Mouse (Mus musculus): ENCODE measurements around the gene Ctsd. TPM values are rescaled to one million over a fixed set of nuclear protein-coding genes. Genes with fewer than 3 reads are reported as not detected.
A peak's percentile ranks its signal among the peaks of the same experiment; 100 is the strongest.

The Ctsd gene
- 135 and 142 TPM in 2 replicates for polyA plus RNA-seq (2016; fragmentation: Nextera tagmentation; extraction: Ambion mirVana)

DNA sequence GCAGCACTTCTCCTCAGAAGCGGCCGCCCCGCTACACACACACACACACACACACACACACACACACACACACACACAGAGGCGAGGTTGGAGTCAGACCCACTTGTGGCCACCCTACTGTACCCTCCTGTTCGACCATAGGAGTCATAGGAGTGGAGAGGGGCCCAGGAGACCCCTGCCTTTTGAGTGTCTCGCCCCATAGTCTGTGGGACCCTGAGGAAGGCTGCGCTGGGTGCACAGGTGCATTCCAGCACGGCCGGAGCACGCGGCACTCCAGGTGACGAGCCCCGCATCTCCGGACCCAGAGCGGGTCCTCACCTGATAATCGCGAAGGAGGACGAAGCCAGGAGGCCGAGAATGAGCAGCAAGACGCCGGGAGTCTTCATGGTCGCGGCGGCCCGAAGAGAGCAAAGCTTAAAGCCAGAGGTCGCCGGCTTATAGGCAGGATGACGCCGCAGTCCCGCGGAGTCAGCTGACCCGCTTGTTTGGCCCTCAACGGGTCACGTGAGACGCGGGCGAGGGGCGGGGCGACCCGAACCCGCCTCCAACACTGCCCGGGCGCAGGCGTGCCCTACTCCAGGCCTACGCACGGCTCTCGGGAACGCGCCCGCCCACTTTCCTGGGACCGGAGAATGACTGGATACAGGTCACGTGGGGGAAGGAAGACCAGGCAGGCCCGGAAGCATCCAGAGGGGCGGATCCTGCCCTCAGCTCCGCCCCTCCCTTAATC lies at the start of gene Ctsd:
Ctsd (minus strand) TSS at position 620 of the 730 bp plus-strand sequence.
- peaks cover 33% of the 10 kb centered on the region for H3K36me3 ChIP-seq (replicated peaks)
- H3K9me3 ChIP-seq = no peaks in the 10 kb centered on the region
- WGBS = under 1% methylated on average over 55 of the region's 55 CpGs
- DNase-seq (ENCODE audit: extremely low spot score, low spot score) = peak; percentile 98
- peaks cover 33% of the 10 kb centered on the region for H3K4me1 ChIP-seq
- peak within 1 kb of the TSS; percentile 82 for H3K4me3 ChIP-seq
- H3K27me3 ChIP-seq (ENCODE audit: poor library complexity, severe bottlenecking) = no peaks in the 10 kb centered on the region
- peak within 1 kb of the TSS; percentile 88 for H3K27ac ChIP-seq

DNA sequence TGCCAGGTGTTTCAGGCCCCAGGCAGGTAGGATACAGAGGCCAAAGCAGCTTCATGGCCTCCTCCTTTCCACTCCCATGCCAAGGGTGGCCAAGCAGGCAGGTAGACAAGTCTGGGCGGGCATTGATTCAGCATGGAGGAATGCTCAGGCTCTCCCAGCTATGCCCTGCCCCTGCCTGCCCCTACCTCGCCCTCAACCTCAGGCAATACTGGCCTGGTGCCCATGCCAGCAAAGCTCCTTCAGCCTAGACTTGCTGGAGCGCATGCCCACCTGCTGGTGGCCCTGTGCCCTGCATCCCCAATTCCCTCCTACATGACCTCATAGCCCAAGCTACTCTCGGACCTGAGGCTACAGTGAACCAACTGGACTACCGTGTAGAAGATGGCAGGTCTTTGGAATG lies 49.5 kb upstream of the Ctsd start:
- no peaks in the 10 kb centered on the region for H3K9me3 ChIP-seq
- peaks cover 24% of the 10 kb centered on the region for H3K4me1 ChIP-seq
- peaks cover 12% of the 10 kb centered on the region for H3K27me3 ChIP-seq (ENCODE audit: poor library complexity, severe bottlenecking)
- no peaks in the 10 kb centered on the region for H3K36me3 ChIP-seq (replicated peaks)
- 77% methylated on average over 5 of the region's 5 CpGs for WGBS
- DNase-seq (ENCODE audit: extremely low spot score, low spot score) = no peak
- no peak overlapping the region for H3K4me3 ChIP-seq
- H3K27ac ChIP-seq = no peak overlapping the region

DNA sequence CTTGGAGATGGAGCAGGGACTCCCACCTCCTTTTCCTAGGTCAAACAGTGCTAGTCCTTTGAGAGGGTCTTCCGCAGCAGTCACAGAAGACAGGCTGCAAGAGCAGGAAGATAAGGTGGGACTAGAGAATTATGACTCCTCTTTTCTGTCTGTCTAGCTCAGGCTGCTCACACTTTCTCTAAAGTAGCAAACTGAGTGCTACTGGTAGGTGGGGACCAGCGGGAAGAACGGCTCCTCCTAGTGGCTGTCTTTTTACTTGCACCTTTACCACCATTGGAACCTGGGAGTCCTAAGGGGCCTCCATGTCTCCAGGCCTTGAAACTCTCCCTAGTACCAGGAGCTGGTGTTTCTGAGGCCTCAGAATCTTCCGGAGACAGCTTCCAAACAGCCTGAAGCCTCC lies 47.7 kb upstream of the Ctsd start:
- H3K27me3 ChIP-seq (ENCODE audit: poor library complexity, severe bottlenecking) = peaks cover 12% of the 10 kb centered on the region
- H3K4me3 ChIP-seq = no peak overlapping the region
- peak; percentile 53 for DNase-seq (ENCODE audit: extremely low spot score, low spot score)
- H3K4me1 ChIP-seq = peaks cover 8% of the 10 kb centered on the region; the same call in 1 of the 2 replicates
- H3K36me3 ChIP-seq (replicated peaks) = no peaks in the 10 kb centered on the region
- H3K9me3 ChIP-seq = no peaks in the 10 kb centered on the region
- 29% methylated on average over 4 of the region's 4 CpGs for WGBS
- no peak overlapping the region for H3K27ac ChIP-seq

DNA sequence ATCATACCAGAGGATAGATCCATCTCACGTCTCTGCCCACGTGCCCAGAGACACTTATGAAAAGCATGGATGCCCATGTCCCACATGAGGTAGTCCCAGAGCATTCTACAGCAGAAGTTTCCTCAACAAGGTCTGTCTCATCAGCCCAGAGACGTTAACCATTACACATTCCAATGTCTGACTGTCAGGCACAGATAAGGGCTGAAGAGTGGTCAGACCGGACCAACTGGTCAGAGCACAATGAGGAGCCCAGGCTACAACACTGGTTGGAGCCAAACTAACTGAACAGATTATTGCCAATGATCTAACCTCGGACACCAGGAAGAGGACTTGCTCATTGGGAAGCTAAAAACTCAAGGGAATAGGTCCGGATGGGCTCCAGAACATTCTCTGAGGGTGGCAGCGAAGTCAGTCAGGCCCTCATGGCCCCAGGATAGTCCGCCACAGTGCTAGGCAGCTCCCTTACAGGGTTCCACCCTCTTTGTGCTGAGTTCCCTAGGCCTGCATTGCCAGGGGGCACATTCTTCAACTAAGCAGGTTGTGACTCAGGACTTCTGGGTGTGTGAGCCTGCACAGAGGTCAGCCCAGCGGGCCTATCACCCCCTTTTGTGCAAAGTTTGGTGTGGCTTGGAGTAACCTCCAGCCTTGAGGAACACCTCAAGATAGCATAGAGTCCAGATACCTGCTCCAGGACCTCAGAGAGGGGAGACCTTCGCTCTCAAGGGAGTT lies 46.5 kb upstream of the Ctsd start, which contains the start of gene Syt8:
Syt8 (plus strand) TSS at position 714 of the 729 bp plus-strand sequence.
- no peak within 1 kb of the TSS for H3K4me3 ChIP-seq
- no peak for DNase-seq (ENCODE audit: extremely low spot score, low spot score)
- no peaks in the 10 kb centered on the region for H3K36me3 ChIP-seq (replicated peaks)
- 86% methylated on average over 10 of the region's 10 CpGs for WGBS
- H3K27ac ChIP-seq = peak within 1 kb of the TSS; percentile 32; the same call in 1 of the 2 replicates
- H3K4me1 ChIP-seq = 0 out of 2 replicates have a peak, but pooled peaks cover 6% of the 10 kb centered on the region
- H3K27me3 ChIP-seq (ENCODE audit: poor library complexity, severe bottlenecking) = peaks cover 15% of the 10 kb centered on the region
- no peaks in the 10 kb centered on the region for H3K9me3 ChIP-seq

DNA sequence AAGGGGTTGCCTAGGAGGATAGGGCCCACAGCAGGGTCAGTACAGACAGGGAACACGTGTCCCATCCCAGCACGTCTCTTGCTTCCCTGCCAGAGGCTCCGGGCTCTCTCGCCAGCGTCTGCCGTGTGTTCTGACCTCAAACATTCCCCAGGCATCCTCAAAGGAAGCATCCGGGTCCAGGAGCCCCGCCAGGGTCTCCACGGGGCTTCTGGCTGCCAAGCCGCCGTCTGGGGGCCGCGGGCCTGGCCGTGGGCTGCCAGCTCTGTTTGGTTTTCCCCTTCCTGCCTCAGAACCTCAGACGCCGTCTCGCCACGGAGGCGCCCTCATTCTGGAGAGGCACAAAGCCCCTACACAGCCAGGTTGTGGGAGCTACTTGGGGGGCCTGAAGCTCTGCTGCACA lies 45.8 kb upstream of the Ctsd start:
- H3K36me3 ChIP-seq (replicated peaks) = no peaks in the 10 kb centered on the region
- DNase-seq (ENCODE audit: extremely low spot score, low spot score) = no peak
- H3K4me1 ChIP-seq = 0 out of 2 replicates have a peak, but pooled peaks cover 6% of the 10 kb centered on the region
- no peaks in the 10 kb centered on the region for H3K9me3 ChIP-seq
- H3K27ac ChIP-seq = peak overlapping the region; percentile 32; the same call in 1 of the 2 replicates
- no peak overlapping the region for H3K4me3 ChIP-seq
- peaks cover 10% of the 10 kb centered on the region; the same call in 1 of the 2 replicates for H3K27me3 ChIP-seq (ENCODE audit: poor library complexity, severe bottlenecking)
- 70% methylated on average over 19 of the region's 19 CpGs for WGBS

DNA sequence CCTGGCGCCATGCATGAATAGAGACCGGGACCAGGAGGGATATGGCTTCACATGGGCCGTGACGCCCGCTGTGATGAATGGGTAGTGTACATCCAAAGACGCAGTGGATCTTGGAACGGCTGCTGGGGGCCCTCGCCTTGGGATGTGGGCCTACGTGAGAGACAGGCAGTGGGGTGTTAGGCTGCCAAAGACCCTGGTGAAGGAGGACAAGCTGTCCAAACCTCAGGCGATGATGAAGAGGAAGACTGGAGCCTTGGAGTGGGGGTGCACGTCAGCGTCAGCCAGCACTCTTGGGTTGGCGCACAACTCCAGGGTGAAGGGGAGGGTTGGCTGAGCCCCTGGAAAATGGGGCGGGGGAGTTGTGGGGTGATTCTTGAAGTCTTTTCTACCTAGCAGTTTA lies 43.3 kb upstream of the Ctsd start:
- H3K27ac ChIP-seq = no peak overlapping the region
- 94% methylated on average over 14 of the region's 14 CpGs for WGBS
- H3K9me3 ChIP-seq = no peaks in the 10 kb centered on the region
- peaks cover 15% of the 10 kb centered on the region for H3K4me1 ChIP-seq
- peaks cover 20% of the 10 kb centered on the region for H3K27me3 ChIP-seq (ENCODE audit: poor library complexity, severe bottlenecking)
- no peaks in the 10 kb centered on the region for H3K36me3 ChIP-seq (replicated peaks)
- no peak overlapping the region for H3K4me3 ChIP-seq
- DNase-seq (ENCODE audit: extremely low spot score, low spot score) = no peak

DNA sequence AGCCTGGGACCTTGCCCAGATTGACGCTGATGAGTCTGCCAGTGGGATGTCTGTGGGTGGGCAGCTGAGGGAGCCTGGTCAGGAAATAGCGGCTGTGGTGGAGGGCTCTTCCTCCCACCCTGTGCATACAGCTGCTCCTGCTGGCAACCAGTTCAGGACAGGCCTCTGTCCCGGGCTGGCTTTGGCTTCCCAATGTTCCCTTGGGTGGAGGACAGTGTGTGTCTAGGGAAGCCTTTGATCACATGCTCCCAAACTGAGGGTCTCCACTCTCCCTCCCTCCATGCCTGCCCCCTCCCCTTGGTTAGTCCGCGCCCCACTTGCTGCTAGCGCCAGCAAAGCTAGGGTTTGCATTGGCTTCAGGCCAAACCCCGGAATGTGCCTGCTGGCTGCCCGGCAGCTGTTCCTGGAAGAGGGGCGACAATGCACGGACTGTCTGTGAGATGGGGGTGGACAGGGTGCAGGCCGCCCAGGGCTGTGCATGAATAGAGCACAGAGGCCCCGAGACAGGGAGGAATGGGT lies 42.4 kb upstream of the Ctsd start:
- DNase-seq (ENCODE audit: extremely low spot score, low spot score) = no peak

DNA sequence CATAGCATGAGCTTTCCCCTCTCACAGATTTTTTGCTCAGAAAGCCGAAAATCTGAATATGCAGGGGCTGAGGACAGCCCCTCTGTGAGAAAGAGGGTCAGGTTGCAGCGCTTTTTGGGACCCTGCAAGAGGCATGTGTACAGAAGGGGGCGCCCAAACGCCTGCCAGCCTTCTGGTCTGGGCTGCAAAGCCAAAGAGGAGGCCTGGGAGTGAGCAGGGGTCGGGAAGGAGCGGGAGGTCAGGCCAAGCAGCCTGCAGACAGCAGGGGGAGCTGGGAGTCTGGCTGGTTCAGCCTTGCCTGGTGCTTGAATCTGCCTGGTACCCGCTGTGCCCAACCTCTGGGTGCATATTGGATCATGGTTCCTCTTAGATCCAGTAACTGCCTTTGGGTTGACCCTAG lies 40.4 kb upstream of the Ctsd start:
- Histone ChIP-seq H3K9me3 (peaks cover 6% of the 10 kb centered on the region; the same call in 1 of the 2 replicates), H3K4me1 (peaks cover 14% of the 10 kb centered on the region), H3K27ac (no peak overlapping the region), H3K27me3 (ENCODE audit: poor library complexity, severe bottlenecking) (peaks cover 19% of the 10 kb centered on the region), H3K36me3 (replicated peaks) (no peaks in the 10 kb centered on the region), H3K4me3 (no peak overlapping the region)
- DNase-seq (ENCODE audit: extremely low spot score, low spot score) = peak; percentile 77
- 1% methylated on average over 7 of the region's 7 CpGs for WGBS

More for the DNA sequence above, 42.4 kb upstream of the Ctsd start:
- WGBS = 85% methylated on average over 12 of the region's 12 CpGs
- no peak overlapping the region; the same call in 1 of the 2 replicates for H3K27ac ChIP-seq
- no peaks in the 10 kb centered on the region for H3K36me3 ChIP-seq (replicated peaks)
- H3K4me1 ChIP-seq = peaks cover 20% of the 10 kb centered on the region
- H3K9me3 ChIP-seq = no peaks in the 10 kb centered on the region
- no peak overlapping the region for H3K4me3 ChIP-seq
- peaks cover 19% of the 10 kb centered on the region for H3K27me3 ChIP-seq (ENCODE audit: poor library complexity, severe bottlenecking)

DNA sequence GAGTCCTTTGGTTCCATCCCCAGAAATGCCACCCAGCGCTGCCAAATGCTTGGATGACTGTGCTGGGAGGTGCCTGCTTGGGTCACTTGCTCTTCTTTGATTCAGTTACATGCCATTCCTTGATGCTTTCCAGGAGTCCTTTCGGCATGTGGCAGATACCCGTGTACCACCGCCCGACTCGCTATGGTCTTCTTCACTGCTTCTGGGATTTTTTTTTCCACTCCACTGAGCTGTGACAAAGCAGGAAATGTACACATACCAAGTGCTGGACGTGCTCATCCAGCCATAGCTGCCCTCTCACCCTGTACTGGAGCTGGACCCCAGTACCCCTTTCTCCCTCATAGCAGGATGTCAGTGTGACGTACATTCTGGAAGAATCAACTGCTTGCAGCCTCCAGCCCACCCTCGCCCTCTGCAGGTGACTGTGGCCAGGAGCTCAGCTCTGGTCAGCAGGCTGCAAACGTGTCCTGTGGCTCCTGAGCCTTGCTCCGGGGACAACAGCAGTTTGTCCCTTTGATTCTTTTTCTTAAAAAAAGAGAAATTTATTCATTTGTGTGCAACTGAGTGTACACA lies 37.9 kb upstream of the Ctsd start:
- Histone ChIP-seq H3K27me3 (ENCODE audit: poor library complexity, severe bottlenecking) (peaks cover 19% of the 10 kb centered on the region), H3K36me3 (replicated peaks) (no peaks in the 10 kb centered on the region), H3K27ac (no peak overlapping the region), H3K9me3 (peaks cover 6% of the 10 kb centered on the region; the same call in 1 of the 2 replicates), H3K4me1 (peaks cover 14% of the 10 kb centered on the region), H3K4me3 (no peak overlapping the region)
- DNase-seq (ENCODE audit: extremely low spot score, low spot score) = no peak
- WGBS = 57% methylated on average over 11 of the region's 11 CpGs

DNA sequence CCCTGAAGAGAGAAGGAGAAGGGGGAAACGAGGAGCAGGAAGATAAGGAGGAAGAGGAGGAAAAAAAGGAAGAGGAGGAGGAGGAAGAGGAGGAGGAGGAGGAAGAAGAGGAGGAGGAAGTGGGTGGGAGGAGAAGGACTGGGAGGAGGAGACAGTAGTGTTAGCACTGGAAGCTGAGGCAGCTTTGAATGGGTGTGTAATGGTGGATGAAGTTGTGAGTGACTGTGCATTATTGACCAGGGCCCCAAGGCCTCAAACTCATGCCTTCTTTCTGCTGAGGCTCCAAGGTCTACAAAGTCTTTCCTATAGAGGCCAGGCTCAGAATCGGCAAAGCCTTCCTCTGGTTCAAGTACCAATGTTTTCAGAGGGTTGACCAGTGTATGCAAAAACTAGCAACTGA lies 34.0 kb upstream of the Ctsd start:
- H3K27me3 ChIP-seq (ENCODE audit: poor library complexity, severe bottlenecking) = peaks cover 5% of the 10 kb centered on the region
- peaks cover 6% of the 10 kb centered on the region; the same call in 1 of the 2 replicates for H3K9me3 ChIP-seq
- no peaks in the 10 kb centered on the region for H3K36me3 ChIP-seq (replicated peaks)
- peaks cover 5% of the 10 kb centered on the region for H3K4me1 ChIP-seq
- H3K27ac ChIP-seq = no peak overlapping the region
- WGBS = 82% methylated on average over 2 of the region's 2 CpGs
- H3K4me3 ChIP-seq = no peak overlapping the region
- DNase-seq (ENCODE audit: extremely low spot score, low spot score) = no peak

DNA sequence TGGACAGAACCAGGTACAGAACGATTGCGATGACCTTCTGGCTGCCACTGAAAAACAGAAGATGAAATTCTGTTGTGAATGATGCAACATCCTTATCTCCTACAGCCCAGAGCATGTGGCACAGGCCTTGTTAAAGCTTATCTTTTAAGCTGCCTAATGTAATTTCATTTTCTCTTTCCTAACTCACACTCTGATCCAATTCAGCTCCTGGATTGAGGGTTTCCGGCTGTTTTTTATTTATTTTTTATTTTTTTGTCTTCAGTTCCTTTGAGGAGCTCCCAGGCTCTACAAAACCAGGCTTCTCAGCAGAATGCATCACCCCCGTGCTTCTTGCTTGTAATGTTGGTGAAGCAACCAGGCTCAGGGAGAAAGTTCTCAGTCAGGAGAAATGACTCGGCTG lies 32.0 kb upstream of the Ctsd start:
- DNase-seq (ENCODE audit: extremely low spot score, low spot score) = no peak
- Histone ChIP-seq H3K27ac (no peak overlapping the region), H3K27me3 (ENCODE audit: poor library complexity, severe bottlenecking) (no peaks in the 10 kb centered on the region), H3K4me1 (no peaks in the 10 kb centered on the region), H3K4me3 (no peak overlapping the region), H3K36me3 (replicated peaks) (no peaks in the 10 kb centered on the region), H3K9me3 (peaks cover 6% of the 10 kb centered on the region; the same call in 1 of the 2 replicates)
- 94% methylated on average over 5 of the region's 5 CpGs for WGBS

DNA sequence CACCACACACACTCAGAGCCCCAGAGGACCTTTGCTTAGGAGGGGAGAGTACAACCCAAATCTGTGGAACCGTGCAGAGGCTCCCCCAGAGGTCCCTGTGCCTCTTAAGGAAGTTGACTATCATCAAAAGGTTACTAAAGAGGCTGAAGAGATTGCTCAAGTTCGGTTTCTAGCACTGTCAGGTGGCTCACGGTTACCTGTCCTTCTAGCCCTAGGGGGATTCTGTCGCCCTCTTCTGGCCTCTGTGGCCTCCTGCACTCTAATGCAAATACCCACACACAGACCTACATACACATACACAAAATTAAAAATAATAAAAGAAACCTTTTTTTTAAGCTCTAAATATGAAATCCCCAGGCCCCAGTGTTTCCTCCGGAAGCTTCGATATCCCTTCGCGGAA lies 30.8 kb upstream of the Ctsd start:
- Histone ChIP-seq H3K27me3 (ENCODE audit: poor library complexity, severe bottlenecking) (no peaks in the 10 kb centered on the region), H3K9me3 (peaks cover 4% of the 10 kb centered on the region; the same call in 1 of the 2 replicates), H3K27ac (no peak overlapping the region), H3K4me1 (no peaks in the 10 kb centered on the region), H3K36me3 (replicated peaks) (no peaks in the 10 kb centered on the region), H3K4me3 (no peak overlapping the region)
- 87% methylated on average over 8 of the region's 8 CpGs for WGBS
- DNase-seq (ENCODE audit: extremely low spot score, low spot score) = no peak
